Mouse (Mus musculus) testis, adult 2 months (tissue): ENCODE results near the gene Spock1.

Experiments used
- CTCF ChIP-seq: fragments of 200-500 bp; IDR thresholded peaks from 2 replicates; pipeline ENCODE4 v1.5.1; 2012; ENCODE audit warnings: low read depth, mild to moderate bottlenecking, inconsistent platforms, low read length, moderate library complexity; ENCODE audit not compliant: control insufficient read depth, insufficient read depth, insufficient replicate concordance
- POLR2A ChIP-seq: fragments of 200-500 bp; IDR thresholded peaks from 2 replicates; pipeline ENCODE4 v1.6.1; 2012; ENCODE audit warnings: low read depth, mild to moderate bottlenecking, inconsistent platforms, low read length, moderate library complexity; ENCODE audit not compliant: control insufficient read depth

DNA sequence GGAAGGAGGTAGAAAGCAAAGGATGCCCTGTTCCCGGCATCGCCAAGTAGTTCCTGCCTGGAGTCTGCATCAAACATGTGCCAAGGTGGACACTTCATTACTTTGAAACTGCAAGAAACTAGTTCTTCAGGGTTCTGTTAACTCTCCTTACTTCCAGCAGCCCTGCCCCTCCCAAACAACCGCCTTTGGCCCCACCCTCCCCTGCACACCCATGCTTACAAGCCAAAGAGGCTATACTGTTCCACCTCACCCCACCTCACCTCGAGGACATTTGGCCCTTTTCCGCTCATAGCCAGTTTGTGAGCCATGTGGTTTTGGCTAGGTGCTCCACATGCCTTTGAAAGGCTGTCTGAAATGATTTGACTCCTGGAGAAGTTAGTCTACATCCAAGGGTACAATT is 211.4 kb downstream of the Spock1 start:
- TF ChIP-seq CTCF (no peak), POLR2A (no peak)
